Mouse (Mus musculus): ENCODE results near the gene Nup85. TPM values are rescaled to one million over a fixed set of nuclear protein-coding genes. Genes with fewer than 3 reads are reported as not detected.
A peak's percentile ranks its signal among the peaks of the same experiment; 100 is the strongest.

Gene Nup85
- total and polyA plus RNA-seq, 2 experiments from 2014 or later: 33.9 to 102 TPM

- H3K36me3 ChIP-seq (replicated peaks; ENCODE audit: control insufficient read depth, insufficient read depth, low read length): peaks cover 35% of the 10 kb centered on the region
- ATAC-seq (ENCODE audit: insufficient read depth, low read depth) (peak; percentile 96), DNase-seq (ENCODE audit: low spot score) (peak; percentile 87)
- no peaks in the 10 kb centered on the region for H3K9me3 ChIP-seq (replicated peaks; ENCODE audit: control insufficient read depth, low read length)
- peak; percentile 96 for TF ChIP-seq EP300 (IDR thresholded peaks at IDR 0.05; ENCODE audit: low read depth)
- TF ChIP-seq CTCF (IDR thresholded peaks at IDR 0.05; ENCODE audit: low read depth): no peak
- WGBS: under 1% methylated on average over 90 of the region's 93 CpGs
- peak within 1 kb of the TSS; percentile 71 for H3K4me2 ChIP-seq (ENCODE audit: low read depth, low read length)
- peak within 1 kb of the TSS; percentile 92 for H3K4me3 ChIP-seq (ENCODE audit: low read depth, low read length)
- no peaks in the 10 kb centered on the region for H3K27me3 ChIP-seq (ENCODE audit: control insufficient read depth, insufficient read depth, low read length)
- H3K4me1 ChIP-seq (ENCODE audit: control insufficient read depth, insufficient read depth): peaks cover 21% of the 10 kb centered on the region; the same call in 1 of the 2 replicates
- peak within 1 kb of the TSS; percentile 96 for H3K9ac ChIP-seq (replicated peaks; ENCODE audit: low read depth, low read length)
- peak within 1 kb of the TSS; percentile 97 for H3K27ac ChIP-seq (ENCODE audit: low read depth)
Observed at GRCm38 (mm10) chr11:115603476-115604303, 39.5 kb downstream of the Nup85 start, which contains the start of the genes Mrps7 and Gga3. TSS of gene Mrps7 (plus strand) at chr11:115603925. TSS of gene Gga3 (minus strand) at chr11:115604051.

GRCm38 (mm10) chr11:115604304-115604696 is 40.1 kb downstream of the Nup85 start:
- Histone ChIP-seq H3K27ac (ENCODE audit: low read depth) (peak overlapping the region; percentile 97), H3K4me3 (ENCODE audit: low read depth, low read length) (peak overlapping the region; percentile 92), H3K4me1 (ENCODE audit: control insufficient read depth, insufficient read depth) (peaks cover 21% of the 10 kb centered on the region; the same call in 1 of the 2 replicates), H3K27me3 (ENCODE audit: control insufficient read depth, insufficient read depth, low read length) (no peaks in the 10 kb centered on the region), H3K9ac (replicated peaks; ENCODE audit: low read depth, low read length) (peak overlapping the region; percentile 96), H3K36me3 (replicated peaks; ENCODE audit: control insufficient read depth, insufficient read depth, low read length) (peaks cover 37% of the 10 kb centered on the region), H3K9me3 (replicated peaks; ENCODE audit: control insufficient read depth, low read length) (no peaks in the 10 kb centered on the region), H3K4me2 (ENCODE audit: low read depth, low read length) (peak overlapping the region; percentile 71)
- ATAC-seq (ENCODE audit: insufficient read depth, low read depth): peak; percentile 25
- WGBS: under 1% methylated on average over 26 of the region's 26 CpGs
- TF ChIP-seq EP300 (IDR thresholded peaks at IDR 0.05; ENCODE audit: low read depth): no peak
- TF ChIP-seq CTCF (IDR thresholded peaks at IDR 0.05; ENCODE audit: low read depth): no peak
- DNase-seq (ENCODE audit: low spot score): no peak

GRCm38 (mm10) chr11:115606733-115607132 is 42.5 kb downstream of the Nup85 start:
- no peak overlapping the region for H3K27ac ChIP-seq (ENCODE audit: low read depth)
- 88% methylated on average over 18 of the region's 18 CpGs for WGBS
- H3K9me3 ChIP-seq (replicated peaks; ENCODE audit: control insufficient read depth, low read length): no peaks in the 10 kb centered on the region
- H3K36me3 ChIP-seq (replicated peaks; ENCODE audit: control insufficient read depth, insufficient read depth, low read length): peaks cover 41% of the 10 kb centered on the region
- H3K27me3 ChIP-seq (ENCODE audit: control insufficient read depth, insufficient read depth, low read length): no peaks in the 10 kb centered on the region
- ATAC-seq (ENCODE audit: insufficient read depth, low read depth) (no peak), DNase-seq (ENCODE audit: low spot score) (no peak)
- no peak overlapping the region for H3K4me2 ChIP-seq (ENCODE audit: low read depth, low read length)
- no peak for TF ChIP-seq EP300 (IDR thresholded peaks at IDR 0.05; ENCODE audit: low read depth)
- TF ChIP-seq CTCF (IDR thresholded peaks at IDR 0.05; ENCODE audit: low read depth): no peak
- H3K9ac ChIP-seq (replicated peaks; ENCODE audit: low read depth, low read length): no peak overlapping the region
- H3K4me3 ChIP-seq (ENCODE audit: low read depth, low read length): no peak overlapping the region
- H3K4me1 ChIP-seq (ENCODE audit: control insufficient read depth, insufficient read depth): peaks cover 21% of the 10 kb centered on the region; the same call in 1 of the 2 replicates

GRCm38 (mm10) chr11:115608421-115609399 is 44.5 kb downstream of the Nup85 start:
- TF ChIP-seq CTCF (IDR thresholded peaks at IDR 0.05; ENCODE audit: low read depth) (no peak), EP300 (IDR thresholded peaks at IDR 0.05; ENCODE audit: low read depth) (no peak)
- ATAC-seq (ENCODE audit: insufficient read depth, low read depth): no peak
- no peak overlapping the region for H3K9ac ChIP-seq (replicated peaks; ENCODE audit: low read depth, low read length)
- WGBS: 76% methylated on average over 23 of the region's 23 CpGs
- no peaks in the 10 kb centered on the region for H3K27me3 ChIP-seq (ENCODE audit: control insufficient read depth, insufficient read depth, low read length)
- H3K4me3 ChIP-seq (ENCODE audit: low read depth, low read length): no peak overlapping the region
- H3K9me3 ChIP-seq (replicated peaks; ENCODE audit: control insufficient read depth, low read length): no peaks in the 10 kb centered on the region
- peaks cover 41% of the 10 kb centered on the region for H3K36me3 ChIP-seq (replicated peaks; ENCODE audit: control insufficient read depth, insufficient read depth, low read length)
- no peak overlapping the region for H3K4me2 ChIP-seq (ENCODE audit: low read depth, low read length)
- H3K4me1 ChIP-seq (ENCODE audit: control insufficient read depth, insufficient read depth): peaks cover 15% of the 10 kb centered on the region; the same call in 1 of the 2 replicates
- no peak overlapping the region for H3K27ac ChIP-seq (ENCODE audit: low read depth)
- no peak for DNase-seq (ENCODE audit: low spot score)

GRCm38 (mm10) chr11:115609576-115609975 is 45.3 kb downstream of the Nup85 start:
- peaks cover 41% of the 10 kb centered on the region for H3K36me3 ChIP-seq (replicated peaks; ENCODE audit: control insufficient read depth, insufficient read depth, low read length)
- WGBS: 72% methylated on average over 3 of the region's 3 CpGs
- DNase-seq (ENCODE audit: low spot score): no peak
- H3K4me1 ChIP-seq (ENCODE audit: control insufficient read depth, insufficient read depth): peaks cover 16% of the 10 kb centered on the region; the same call in 1 of the 2 replicates
- H3K27ac ChIP-seq (ENCODE audit: low read depth): no peak overlapping the region
- TF ChIP-seq EP300 (IDR thresholded peaks at IDR 0.05; ENCODE audit: low read depth): no peak
- no peak for TF ChIP-seq CTCF (IDR thresholded peaks at IDR 0.05; ENCODE audit: low read depth)
- H3K4me3 ChIP-seq (ENCODE audit: low read depth, low read length): no peak overlapping the region
- no peak overlapping the region for H3K4me2 ChIP-seq (ENCODE audit: low read depth, low read length)
- no peak overlapping the region for H3K9ac ChIP-seq (replicated peaks; ENCODE audit: low read depth, low read length)
- ATAC-seq (ENCODE audit: insufficient read depth, low read depth): no peak
- no peaks in the 10 kb centered on the region for H3K27me3 ChIP-seq (ENCODE audit: control insufficient read depth, insufficient read depth, low read length)
- no peaks in the 10 kb centered on the region for H3K9me3 ChIP-seq (replicated peaks; ENCODE audit: control insufficient read depth, low read length)
